Mouse (Mus musculus) heart, embryonic 11.5 days (tissue): ENCODE measurements at regions not wholly inside any gene's neighbourhood (a gene's known extent, or its start where the extent isn't known, plus 50 kb on each side); places are given as distances from the start of the nearest gene placed in this dataset.
"Not testable (repeated sequence)": the region's sequence is repeated elsewhere in the genome, so short reads cannot be mapped to it uniquely, and the experiment has no call there.

ENCODE experiments used
- ATAC-seq: fragments of 200-750 bp; cut with Nextera tagmentation; replicated peaks from 2 replicates; pipeline ENCODE4 v1.8.0; 2017; ENCODE audit warnings: moderate library complexity; ENCODE audit not compliant: insufficient number of reproducible peaks, low FRiP score, low TSS enrichment
- H3K27ac ChIP-seq: fragments of 300-500 bp; sonication (generic); 2 replicates; pipeline ENCODE4 v1.5.1; 2014; ENCODE audit warnings: mild to moderate bottlenecking, low read depth, low read length
- H3K27me3 ChIP-seq: fragments of 300-500 bp; sonication (generic); 2 replicates; pipeline ENCODE4 v1.6.1; 2014; ENCODE audit warnings: mild to moderate bottlenecking, low read length, mixed read lengths; ENCODE audit not compliant: control insufficient read depth, insufficient read depth
- H3K36me3 ChIP-seq: fragments of 300-500 bp; sonication (generic); 2 replicates; pipeline ENCODE4 v1.6.1; 2014; ENCODE audit warnings: mild to moderate bottlenecking, low read length, moderate library complexity, mixed read lengths; ENCODE audit not compliant: control insufficient read depth, insufficient read depth
- H3K4me1 ChIP-seq: fragments of 300-500 bp; sonication (generic); 2 replicates; pipeline ENCODE4 v1.6.1; 2014; ENCODE audit warnings: low read length; ENCODE audit not compliant: control insufficient read depth, insufficient read depth
- H3K4me2 ChIP-seq: fragments of 300-500 bp; sonication (generic); 2 replicates; pipeline ENCODE4 v1.6.1; 2014; ENCODE audit warnings: mild to moderate bottlenecking, moderate library complexity
- H3K4me3 ChIP-seq: fragments of 300-500 bp; sonication (generic); 2 replicates; pipeline ENCODE4 v1.5.1; 2014; ENCODE audit warnings: low read depth, low read length
- H3K9ac ChIP-seq: fragments of 300-500 bp; sonication (generic); 2 replicates; pipeline ENCODE4 v1.6.1; 2014; ENCODE audit warnings: mild to moderate bottlenecking, low read depth, low read length, moderate library complexity
- H3K9me3 ChIP-seq: fragments of 300-500 bp; sonication (generic); replicated peaks from 2 replicates; pipeline ENCODE4 v1.6.1; 2016; ENCODE audit warnings: low read length; ENCODE audit not compliant: control insufficient read depth
- WGBS: fragments of 180-500 bp; shearing (Covaris S2); extraction: QIAGEN DNeasy Blood & Tissue Kit; methylation state at CpG from one replicate; pipeline ENCODE4 v1.1.7; 2014; ENCODE audit not compliant: insufficient replicate concordance; 5-methylcytosine and 5-hydroxymethylcytosine counted together

DNA sequence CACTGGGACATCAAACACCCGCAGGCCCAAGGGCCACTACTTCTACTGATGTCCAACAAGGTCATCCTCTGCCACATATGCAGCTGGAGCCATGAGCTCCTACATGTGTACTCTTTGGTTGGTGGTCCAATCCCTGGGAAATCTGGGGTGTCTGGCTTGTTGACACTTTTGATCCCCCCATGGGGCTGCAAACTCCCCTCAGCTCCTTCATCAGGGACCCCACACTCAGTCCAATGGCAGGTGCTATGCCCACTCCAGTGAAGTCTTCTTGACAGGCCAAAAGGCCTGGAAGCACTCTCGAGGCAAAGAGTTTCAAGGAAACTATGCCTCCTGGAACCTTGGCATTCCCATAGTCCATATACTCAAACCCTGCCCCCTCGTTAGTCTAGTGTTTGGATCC is 570.8 kb upstream of the Smc2 start:
- H3K36me3 ChIP-seq: no peaks in the 10 kb centered on the region
- no peak overlapping the region for H3K4me2 ChIP-seq
- no peaks in the 10 kb centered on the region for H3K27me3 ChIP-seq
- no peak overlapping the region for H3K4me3 ChIP-seq
- H3K4me1 ChIP-seq: no peaks in the 10 kb centered on the region
- WGBS: 73% methylated on average over 3 of the region's 3 CpGs
- H3K9ac ChIP-seq: no peak overlapping the region
- ATAC-seq: no peak
- H3K27ac ChIP-seq: no peak overlapping the region
- H3K9me3 ChIP-seq: no peaks in the 10 kb centered on the region

DNA sequence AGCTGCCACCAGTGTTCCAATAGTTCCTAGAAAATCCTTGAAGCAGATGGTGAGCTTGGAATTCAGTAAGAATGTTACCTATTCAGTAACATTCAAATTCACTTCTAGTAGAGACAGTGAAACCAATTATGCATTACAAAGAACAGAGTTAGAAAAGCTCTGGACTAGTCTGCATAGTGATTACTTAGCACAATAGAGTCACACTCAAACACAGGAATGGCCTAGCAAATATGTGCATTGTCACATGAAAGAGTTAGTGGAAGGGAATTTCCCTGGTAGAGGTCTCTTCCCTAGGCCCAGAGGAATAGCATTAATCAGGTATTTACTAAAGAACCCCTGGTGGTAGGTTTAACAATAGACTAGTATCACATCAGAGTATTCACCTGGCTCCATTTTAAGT is 570.3 kb upstream of the Smc2 start:
- H3K4me1 ChIP-seq, H3K27ac ChIP-seq, H3K9ac ChIP-seq, H3K27me3 ChIP-seq, H3K36me3 ChIP-seq, H3K4me3 ChIP-seq, ATAC-seq, H3K9me3 ChIP-seq, H3K4me2 ChIP-seq: not testable (repeated sequence)

DNA sequence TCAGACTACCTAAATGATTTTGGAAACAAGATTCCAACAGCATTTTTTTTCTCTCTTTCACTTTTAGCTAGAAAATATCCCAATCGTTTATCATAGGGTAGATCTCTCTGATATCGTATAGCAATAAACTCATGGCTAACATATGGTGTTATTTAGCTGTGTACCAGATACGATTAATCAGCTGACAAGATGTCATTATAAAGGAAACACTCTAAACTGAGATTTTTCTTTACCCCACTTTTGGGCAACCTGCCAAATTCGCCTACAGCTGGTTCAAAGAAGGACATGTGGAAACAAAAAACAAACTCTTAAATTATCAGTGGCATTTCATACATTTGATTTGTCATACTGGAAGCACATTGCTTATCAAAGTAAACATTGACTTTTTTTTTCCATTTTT is 553.6 kb upstream of the Smc2 start:
- Histone ChIP-seq H3K36me3 (no peaks in the 10 kb centered on the region), H3K9me3 (peaks cover 3% of the 10 kb centered on the region; the same call in 1 of the 2 replicates), H3K9ac (no peak overlapping the region), H3K27me3 (no peaks in the 10 kb centered on the region), H3K4me1 (no peaks in the 10 kb centered on the region), H3K27ac (no peak overlapping the region), H3K4me3 (no peak overlapping the region), H3K4me2 (no peak overlapping the region)
- no peak for ATAC-seq
- WGBS: 74% methylated on average over 4 of the region's 4 CpGs

DNA sequence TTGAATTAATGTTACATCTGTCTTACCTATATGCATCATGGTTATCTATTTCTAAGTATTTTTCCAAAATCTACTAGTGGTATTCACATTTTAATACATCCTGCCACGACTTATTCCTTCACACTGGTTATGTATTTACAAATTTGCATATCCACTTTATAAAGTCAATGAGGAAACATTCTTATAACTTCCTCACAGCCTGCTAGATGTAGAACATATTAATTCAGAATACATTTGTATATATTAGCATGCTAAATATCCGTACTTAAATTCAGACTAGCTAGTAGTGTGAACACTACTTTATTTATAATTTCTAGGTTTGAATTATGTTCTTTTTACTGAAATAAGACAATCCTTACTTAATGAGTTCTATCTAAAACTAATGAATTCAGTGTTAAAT is 549.8 kb upstream of the Smc2 start:
- no peaks in the 10 kb centered on the region for H3K4me1 ChIP-seq
- no peak overlapping the region for H3K27ac ChIP-seq
- no peaks in the 10 kb centered on the region for H3K36me3 ChIP-seq
- no peak for ATAC-seq
- H3K9ac ChIP-seq: no peak overlapping the region
- H3K27me3 ChIP-seq: no peaks in the 10 kb centered on the region
- no peak overlapping the region for H3K4me3 ChIP-seq
- WGBS: 73% methylated on average over 2 of the region's 2 CpGs
- no peak overlapping the region for H3K4me2 ChIP-seq
- no peaks in the 10 kb centered on the region for H3K9me3 ChIP-seq

DNA sequence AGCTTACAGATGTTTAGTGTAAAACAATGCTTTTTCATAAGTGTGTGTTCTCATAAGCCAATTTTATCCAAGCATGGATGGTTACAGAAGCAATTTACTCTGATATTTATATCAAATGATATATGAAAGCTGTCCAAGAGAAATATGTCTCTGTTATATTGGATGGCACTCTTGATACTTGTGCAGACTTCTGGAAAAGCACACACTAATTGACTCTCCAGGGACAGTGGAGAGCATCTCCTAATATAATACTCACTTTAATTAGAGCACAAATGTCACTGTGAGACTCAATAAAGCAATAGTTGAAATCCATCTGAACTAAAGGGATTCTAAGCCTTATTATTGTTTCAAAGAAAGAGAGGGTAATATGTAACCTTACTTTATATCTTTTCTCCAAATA is 510.8 kb upstream of the Smc2 start:
- Histone ChIP-seq H3K4me1 (no peaks in the 10 kb centered on the region), H3K4me3 (no peak overlapping the region)
- ATAC-seq: no peak

DNA sequence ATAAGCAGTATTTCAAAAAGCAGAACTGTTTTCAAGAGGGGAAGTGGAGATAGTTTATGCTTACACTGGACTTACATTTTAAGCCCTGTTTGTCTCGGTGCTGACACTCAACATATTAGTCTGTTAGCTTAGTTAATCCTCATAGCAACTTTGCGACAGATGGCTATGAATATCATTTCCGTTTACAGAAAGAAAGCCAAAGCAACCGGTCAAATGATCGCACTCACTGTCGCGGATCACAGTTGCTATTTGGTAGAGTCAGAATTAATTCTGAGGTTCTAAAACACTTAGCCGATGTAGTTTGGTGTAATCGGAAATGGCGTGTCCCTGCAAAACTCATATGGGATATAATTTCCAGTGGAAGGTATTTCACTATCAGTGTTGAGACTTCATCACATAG is 469.3 kb upstream of the Smc2 start:
- H3K27ac ChIP-seq: no peak overlapping the region
- H3K9me3 ChIP-seq: no peaks in the 10 kb centered on the region
- ATAC-seq: no peak
- WGBS: 86% methylated on average over 10 of the region's 10 CpGs
- H3K27me3 ChIP-seq: no peaks in the 10 kb centered on the region
- H3K4me1 ChIP-seq: no peaks in the 10 kb centered on the region
- no peaks in the 10 kb centered on the region for H3K36me3 ChIP-seq
- H3K4me2 ChIP-seq: no peak overlapping the region
- H3K9ac ChIP-seq: no peak overlapping the region
- no peak overlapping the region for H3K4me3 ChIP-seq

More for the DNA sequence above, 510.8 kb upstream of the Smc2 start:
- no peaks in the 10 kb centered on the region for H3K36me3 ChIP-seq
- H3K27me3 ChIP-seq: no peaks in the 10 kb centered on the region
- no peaks in the 10 kb centered on the region for H3K9me3 ChIP-seq
- no peak overlapping the region for H3K9ac ChIP-seq
- no peak overlapping the region for H3K27ac ChIP-seq
- H3K4me2 ChIP-seq: no peak overlapping the region

DNA sequence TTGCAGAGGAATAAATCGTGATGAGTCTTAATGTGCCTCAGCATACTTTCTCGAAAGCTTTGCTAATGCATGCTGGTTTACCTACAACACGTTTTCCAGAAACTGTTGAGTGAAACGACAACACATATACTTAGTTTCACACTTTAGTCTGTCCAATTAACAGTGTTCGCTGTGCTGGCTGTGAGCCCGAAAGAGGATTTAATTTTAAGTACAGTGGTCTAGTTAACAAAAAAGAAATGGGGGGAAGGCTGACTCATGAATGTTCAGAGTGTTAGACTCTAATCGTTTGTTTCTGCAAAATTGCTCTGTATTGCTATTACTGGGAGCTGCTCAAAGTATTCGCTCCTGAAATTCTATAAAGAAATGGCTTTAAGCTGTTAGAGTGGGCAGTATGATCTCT is 460.1 kb upstream of the Smc2 start:
- Histone ChIP-seq H3K4me2 (no peak overlapping the region), H3K4me1 (no peaks in the 10 kb centered on the region), H3K36me3 (no peaks in the 10 kb centered on the region), H3K27me3 (no peaks in the 10 kb centered on the region), H3K9ac (no peak overlapping the region), H3K9me3 (no peaks in the 10 kb centered on the region; the same call in 1 of the 2 replicates), H3K27ac (no peak overlapping the region), H3K4me3 (no peak overlapping the region)
- WGBS: 80% methylated on average over 8 of the region's 8 CpGs
- no peak for ATAC-seq

DNA sequence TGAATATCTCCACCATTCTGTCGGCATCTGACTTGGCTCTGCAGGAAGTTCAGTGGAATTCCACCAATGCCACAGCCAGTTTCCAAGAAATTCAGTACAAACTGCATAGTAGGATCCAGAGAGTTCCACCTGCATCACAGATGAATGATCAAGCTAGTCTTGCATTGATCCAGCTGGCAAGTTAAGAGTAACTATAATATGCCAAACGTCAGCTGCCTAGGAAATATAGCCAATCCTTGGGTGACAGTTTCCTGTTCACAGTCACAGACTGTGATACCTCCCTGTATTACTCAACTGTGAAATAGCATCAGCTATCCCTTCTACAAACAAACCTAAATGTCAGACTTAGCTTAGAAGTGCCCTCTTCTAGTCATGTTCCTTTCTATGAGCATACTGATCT is 446.6 kb upstream of the Smc2 start:
- 70% methylated on average over 2 of the region's 2 CpGs for WGBS
- Histone ChIP-seq H3K27me3 (no peaks in the 10 kb centered on the region), H3K36me3 (no peaks in the 10 kb centered on the region), H3K4me2 (no peak overlapping the region), H3K9ac (no peak overlapping the region), H3K4me1 (no peaks in the 10 kb centered on the region), H3K27ac (no peak overlapping the region), H3K9me3 (no peaks in the 10 kb centered on the region), H3K4me3 (no peak overlapping the region)
- ATAC-seq: no peak

DNA sequence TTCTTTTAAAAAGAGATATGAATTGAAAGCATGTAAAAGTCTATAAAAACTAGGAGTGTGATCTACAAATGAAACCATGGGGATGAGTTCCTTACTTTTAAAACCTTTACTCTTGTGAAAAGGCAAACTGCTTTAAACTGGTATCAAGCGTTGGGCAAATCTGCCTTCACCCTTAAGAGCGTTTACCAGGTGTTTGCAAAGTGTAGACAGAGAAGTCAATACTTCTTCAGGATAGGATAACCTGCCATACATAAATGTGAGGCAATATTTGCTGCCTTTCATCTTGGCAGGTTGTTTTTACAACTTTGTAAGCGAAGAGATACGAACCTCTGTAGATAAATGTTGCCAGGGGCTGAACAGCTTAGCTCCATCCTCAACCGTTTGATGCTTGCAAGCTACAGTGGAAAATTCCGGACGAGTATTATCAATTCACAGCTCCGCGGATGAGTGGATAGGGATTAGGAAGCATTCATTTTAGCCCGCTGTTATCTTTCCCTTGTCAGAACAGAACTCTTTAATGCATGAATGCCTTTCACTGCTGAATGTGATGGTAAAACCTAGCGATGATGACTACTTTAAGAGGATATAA is 402.2 kb upstream of the Smc2 start:
- no peak overlapping the region for H3K4me2 ChIP-seq
- H3K4me3 ChIP-seq: no peak overlapping the region
- no peak overlapping the region for H3K27ac ChIP-seq
- no peaks in the 10 kb centered on the region for H3K9me3 ChIP-seq
- WGBS: 34% methylated on average over 11 of the region's 11 CpGs
- no peaks in the 10 kb centered on the region for H3K36me3 ChIP-seq
- no peaks in the 10 kb centered on the region for H3K4me1 ChIP-seq
- no peak overlapping the region for H3K9ac ChIP-seq
- ATAC-seq: peak; percentile 68
- no peaks in the 10 kb centered on the region for H3K27me3 ChIP-seq
